Mouse (Mus musculus) limb, embryonic 13.5 days (tissue): ENCODE measurements at regions not wholly inside any gene's neighbourhood (a gene's known extent, or its start where the extent isn't known, plus 50 kb on each side); places are given as distances from the start of the nearest gene placed in this dataset.

Experiments used
- ATAC-seq: fragments of 200-750 bp; cut with Nextera tagmentation; 2 replicates; pipeline ENCODE4 v1.8.0; 2017; ENCODE audit warnings: low read depth, moderate number of reproducible peaks, moderate TSS enrichment; ENCODE audit not compliant: low FRiP score
- H3K27ac ChIP-seq: fragments of 300-500 bp; sonication (generic); 2 replicates; pipeline ENCODE4 v1.5.1; 2015; ENCODE audit warnings: inconsistent platforms, mild to moderate bottlenecking, moderate library complexity
- H3K27me3 ChIP-seq: fragments of 300-500 bp; sonication (generic); 2 replicates; pipeline ENCODE4 v1.6.1; 2015; ENCODE audit warnings: mild to moderate bottlenecking, inconsistent platforms
- H3K36me3 ChIP-seq: fragments of 300-500 bp; sonication (generic); 2 replicates; pipeline ENCODE4 v1.6.1; 2015; ENCODE audit warnings: inconsistent platforms, mild to moderate bottlenecking, moderate library complexity
- H3K4me1 ChIP-seq: fragments of 300-500 bp; sonication (generic); 2 replicates; pipeline ENCODE4 v1.6.1; 2015; ENCODE audit warnings: inconsistent platforms
- H3K4me2 ChIP-seq: fragments of 300-500 bp; sonication (generic); replicated peaks from 2 replicates; pipeline ENCODE4 v1.6.1; 2015; ENCODE audit warnings: inconsistent platforms, mild to moderate bottlenecking, moderate library complexity
- H3K4me3 ChIP-seq: fragments of 300-500 bp; sonication (generic); 2 replicates; pipeline ENCODE4 v1.5.1; 2015; ENCODE audit warnings: moderate library complexity, mild to moderate bottlenecking, inconsistent platforms
- H3K9ac ChIP-seq: fragments of 300-500 bp; sonication (generic); 2 replicates; pipeline ENCODE4 v1.6.1; 2015; ENCODE audit warnings: mild to moderate bottlenecking, inconsistent platforms
- H3K9me3 ChIP-seq: fragments of 300-500 bp; sonication (generic); 2 replicates; pipeline ENCODE4 v1.6.1; 2016; ENCODE audit warnings: inconsistent platforms
- WGBS: fragments of 180-500 bp; shearing (Covaris S2); methylation state at CpG from one replicate; pipeline ENCODE4 v1.1.7; 2015; 5-methylcytosine and 5-hydroxymethylcytosine counted together

GRCm38 (mm10) chr15:31087607-31088006 is 136.5 kb upstream of the Dap start:
- H3K4me1 ChIP-seq = no peaks in the 10 kb centered on the region
- H3K9me3 ChIP-seq = peaks cover 4% of the 10 kb centered on the region; the same call in 1 of the 2 replicates
- H3K4me3 ChIP-seq = no peak overlapping the region
- H3K4me2 ChIP-seq = no peak overlapping the region
- no peak overlapping the region for H3K9ac ChIP-seq
- 80% methylated on average over 1 of the region's 1 CpGs for WGBS
- H3K27ac ChIP-seq = no peak overlapping the region
- no peak for ATAC-seq
- no peaks in the 10 kb centered on the region for H3K27me3 ChIP-seq
- no peaks in the 10 kb centered on the region for H3K36me3 ChIP-seq

GRCm38 (mm10) chr15:31091916-31092570 is 132.1 kb upstream of the Dap start:
- H3K9me3 ChIP-seq = no peaks in the 10 kb centered on the region
- no peak overlapping the region for H3K27ac ChIP-seq
- H3K9ac ChIP-seq = no peak overlapping the region
- H3K4me3 ChIP-seq = no peak overlapping the region
- no peaks in the 10 kb centered on the region for H3K4me1 ChIP-seq
- no peaks in the 10 kb centered on the region for H3K27me3 ChIP-seq
- ATAC-seq = no peak
- WGBS = 64% methylated on average over 5 of the region's 5 CpGs
- H3K4me2 ChIP-seq = no peak overlapping the region
- H3K36me3 ChIP-seq = no peaks in the 10 kb centered on the region

GRCm38 (mm10) chr15:31096206-31096605 is 127.9 kb upstream of the Dap start:
- Histone ChIP-seq H3K9me3 (no peaks in the 10 kb centered on the region), H3K4me2 (no peak overlapping the region), H3K4me1 (no peaks in the 10 kb centered on the region), H3K36me3 (no peaks in the 10 kb centered on the region), H3K27ac (no peak overlapping the region), H3K27me3 (no peaks in the 10 kb centered on the region), H3K9ac (no peak overlapping the region), H3K4me3 (no peak overlapping the region)
- no peak for ATAC-seq
- WGBS = 86% methylated on average over 7 of the region's 7 CpGs

- Histone ChIP-seq H3K27me3 (no peaks in the 10 kb centered on the region), H3K4me3 (no peak overlapping the region), H3K4me2 (no peak overlapping the region), H3K36me3 (no peaks in the 10 kb centered on the region), H3K9me3 (no peaks in the 10 kb centered on the region), H3K27ac (no peak overlapping the region), H3K9ac (no peak overlapping the region), H3K4me1 (no peaks in the 10 kb centered on the region)
- no peak for ATAC-seq
- 77% methylated on average over 4 of the region's 4 CpGs for WGBS
Measured at GRCm38 (mm10) chr15:31097301-31097700, 126.8 kb upstream of the Dap start.

- Histone ChIP-seq H3K36me3 (no peaks in the 10 kb centered on the region), H3K27ac (no peak overlapping the region), H3K4me2 (no peak overlapping the region), H3K27me3 (no peaks in the 10 kb centered on the region), H3K9me3 (no peaks in the 10 kb centered on the region), H3K4me3 (no peak overlapping the region), H3K9ac (no peak overlapping the region), H3K4me1 (0 out of 2 replicates have a peak, but pooled peaks cover 9% of the 10 kb centered on the region)
- ATAC-seq = no peak
- 85% methylated on average over 4 of the region's 4 CpGs for WGBS
Measured at GRCm38 (mm10) chr15:31104743-31105142, 119.4 kb upstream of the Dap start.

GRCm38 (mm10) chr15:31106907-31107306 is 117.2 kb upstream of the Dap start:
- Histone ChIP-seq H3K9me3 (no peaks in the 10 kb centered on the region), H3K27ac (no peak overlapping the region), H3K4me2 (no peak overlapping the region), H3K27me3 (no peaks in the 10 kb centered on the region), H3K9ac (no peak overlapping the region), H3K36me3 (no peaks in the 10 kb centered on the region), H3K4me1 (0 out of 2 replicates have a peak, but pooled peaks cover 9% of the 10 kb centered on the region), H3K4me3 (no peak overlapping the region)
- WGBS = 72% methylated on average over 9 of the region's 9 CpGs
- no peak for ATAC-seq

- Histone ChIP-seq H3K9me3 (no peaks in the 10 kb centered on the region), H3K27ac (no peak overlapping the region), H3K4me1 (no peaks in the 10 kb centered on the region), H3K36me3 (no peaks in the 10 kb centered on the region), H3K4me2 (no peak overlapping the region), H3K4me3 (no peak overlapping the region), H3K27me3 (no peaks in the 10 kb centered on the region), H3K9ac (no peak overlapping the region)
- peak; percentile 59; the same call in 1 of the 2 replicates for ATAC-seq
- WGBS = 50% methylated on average over 1 of the region's 1 CpGs
Measured at GRCm38 (mm10) chr15:31113216-31113615, 110.9 kb upstream of the Dap start.

GRCm38 (mm10) chr15:31117338-31117737 is 106.8 kb upstream of the Dap start:
- no peak overlapping the region for H3K9ac ChIP-seq
- no peak overlapping the region for H3K4me2 ChIP-seq
- H3K4me3 ChIP-seq = no peak overlapping the region
- no peaks in the 10 kb centered on the region for H3K36me3 ChIP-seq
- no peaks in the 10 kb centered on the region for H3K9me3 ChIP-seq
- H3K27me3 ChIP-seq = no peaks in the 10 kb centered on the region
- no peak for ATAC-seq
- H3K27ac ChIP-seq = no peak overlapping the region
- H3K4me1 ChIP-seq = no peaks in the 10 kb centered on the region; the same call in 1 of the 2 replicates

GRCm38 (mm10) chr15:31120147-31120546 is 104.0 kb upstream of the Dap start:
- no peaks in the 10 kb centered on the region for H3K27me3 ChIP-seq
- no peaks in the 10 kb centered on the region for H3K36me3 ChIP-seq
- 47% methylated on average over 6 of the region's 6 CpGs for WGBS
- no peak overlapping the region for H3K4me3 ChIP-seq
- ATAC-seq = no peak
- H3K9me3 ChIP-seq = no peaks in the 10 kb centered on the region
- no peak overlapping the region for H3K4me2 ChIP-seq
- no peak overlapping the region for H3K9ac ChIP-seq
- H3K27ac ChIP-seq = no peak overlapping the region
- H3K4me1 ChIP-seq = no peaks in the 10 kb centered on the region; the same call in 1 of the 2 replicates

GRCm38 (mm10) chr15:31125784-31126183 is 98.3 kb upstream of the Dap start:
- ATAC-seq = no peak
- no peak overlapping the region for H3K4me3 ChIP-seq
- H3K9me3 ChIP-seq = no peaks in the 10 kb centered on the region
- H3K27me3 ChIP-seq = no peaks in the 10 kb centered on the region
- WGBS = 80% methylated on average over 1 of the region's 1 CpGs
- H3K4me2 ChIP-seq = no peak overlapping the region
- no peaks in the 10 kb centered on the region for H3K4me1 ChIP-seq
- H3K27ac ChIP-seq = no peak overlapping the region
- no peaks in the 10 kb centered on the region for H3K36me3 ChIP-seq
- H3K9ac ChIP-seq = no peak overlapping the region

- Histone ChIP-seq H3K4me1 (no peaks in the 10 kb centered on the region), H3K4me2 (no peak overlapping the region), H3K27ac (no peak overlapping the region), H3K9me3 (no peaks in the 10 kb centered on the region), H3K9ac (no peak overlapping the region), H3K36me3 (no peaks in the 10 kb centered on the region), H3K4me3 (no peak overlapping the region), H3K27me3 (no peaks in the 10 kb centered on the region)
- 72% methylated on average over 3 of the region's 3 CpGs for WGBS
- ATAC-seq = no peak
Measured at GRCm38 (mm10) chr15:31126999-31127398, 97.1 kb upstream of the Dap start.

GRCm38 (mm10) chr15:31134891-31135290 is 89.2 kb upstream of the Dap start:
- Histone ChIP-seq H3K27ac (no peak overlapping the region), H3K27me3 (no peaks in the 10 kb centered on the region), H3K4me1 (no peaks in the 10 kb centered on the region), H3K9me3 (no peaks in the 10 kb centered on the region), H3K36me3 (no peaks in the 10 kb centered on the region), H3K9ac (no peak overlapping the region), H3K4me3 (no peak overlapping the region), H3K4me2 (no peak overlapping the region)
- no peak for ATAC-seq
- 74% methylated on average over 7 of the region's 7 CpGs for WGBS

- no peak overlapping the region for H3K9ac ChIP-seq
- H3K27me3 ChIP-seq = no peaks in the 10 kb centered on the region
- H3K4me1 ChIP-seq = no peaks in the 10 kb centered on the region
- no peak for ATAC-seq
- no peak overlapping the region for H3K4me3 ChIP-seq
- no peak overlapping the region for H3K27ac ChIP-seq
- no peaks in the 10 kb centered on the region for H3K9me3 ChIP-seq
- no peaks in the 10 kb centered on the region for H3K36me3 ChIP-seq
- 89% methylated on average over 6 of the region's 6 CpGs for WGBS
- H3K4me2 ChIP-seq = no peak overlapping the region
Measured at GRCm38 (mm10) chr15:31138637-31139036, 85.5 kb upstream of the Dap start.
